Mouse (Mus musculus) midbrain, embryonic 13.5 days (tissue): Measurements from ENCODE around the gene Rftn1. TPM values are rescaled to one million over a fixed set of nuclear protein-coding genes. Genes with fewer than 3 reads are reported as not detected.
A peak's percentile ranks its signal among the peaks of the same experiment; 100 is the strongest.

Experiments used
- ATAC-seq: fragments of 200-750 bp; cut with Nextera tagmentation; 2 replicates; pipeline ENCODE4 v1.8.0; 2017; ENCODE audit warnings: mild to moderate bottlenecking, moderate TSS enrichment, moderate library complexity
- H3K27ac ChIP-seq: fragments of 300-500 bp; sonication (generic); 2 replicates; pipeline ENCODE4 v1.5.1; 2015; ENCODE audit warnings: inconsistent platforms, mild to moderate bottlenecking, moderate library complexity
- H3K27me3 ChIP-seq: fragments of 300-500 bp; sonication (generic); 2 replicates; pipeline ENCODE4 v1.6.1; 2015; ENCODE audit warnings: mild to moderate bottlenecking, inconsistent platforms
- H3K36me3 ChIP-seq: fragments of 300-500 bp; sonication (generic); 2 replicates; pipeline ENCODE4 v1.6.1; 2015; ENCODE audit warnings: mild to moderate bottlenecking, inconsistent platforms
- H3K4me1 ChIP-seq: fragments of 300-500 bp; sonication (generic); replicated peaks from 2 replicates; pipeline ENCODE4 v1.6.1; 2015; ENCODE audit warnings: inconsistent platforms
- H3K4me2 ChIP-seq: fragments of 300-500 bp; sonication (generic); replicated peaks from 2 replicates; pipeline ENCODE4 v1.6.1; 2015; ENCODE audit warnings: moderate library complexity, mild to moderate bottlenecking, inconsistent platforms
- H3K4me3 ChIP-seq: fragments of 300-500 bp; sonication (generic); replicated peaks from 2 replicates; pipeline ENCODE4 v1.5.1; 2015; ENCODE audit warnings: mild to moderate bottlenecking, inconsistent platforms
- H3K9ac ChIP-seq: fragments of 300-500 bp; sonication (generic); replicated peaks from 2 replicates; pipeline ENCODE4 v1.6.1; 2015; ENCODE audit warnings: mild to moderate bottlenecking, inconsistent platforms
- H3K9me3 ChIP-seq: fragments of 300-500 bp; sonication (generic); 2 replicates; pipeline ENCODE4 v1.6.1; 2016; ENCODE audit warnings: mild to moderate bottlenecking, inconsistent platforms
- WGBS: fragments of 180-500 bp; shearing (Covaris S2); methylation state at CpG from one replicate; pipeline ENCODE4 v1.1.7; 2015; 5-methylcytosine and 5-hydroxymethylcytosine counted together
- polyA plus RNA-seq: library from polyadenylated mRNA; unstranded; fragments of >200 nt; fragmentation: Nextera tagmentation; extraction: Ambion mirVana; gene quantifications from 2 replicates; pipeline ENCODE4 v1.2.1, GENCODE M21; 2015

The Rftn1 gene
- polyA plus RNA-seq = 10.9 and 12.2 TPM in 2 replicates

DNA sequence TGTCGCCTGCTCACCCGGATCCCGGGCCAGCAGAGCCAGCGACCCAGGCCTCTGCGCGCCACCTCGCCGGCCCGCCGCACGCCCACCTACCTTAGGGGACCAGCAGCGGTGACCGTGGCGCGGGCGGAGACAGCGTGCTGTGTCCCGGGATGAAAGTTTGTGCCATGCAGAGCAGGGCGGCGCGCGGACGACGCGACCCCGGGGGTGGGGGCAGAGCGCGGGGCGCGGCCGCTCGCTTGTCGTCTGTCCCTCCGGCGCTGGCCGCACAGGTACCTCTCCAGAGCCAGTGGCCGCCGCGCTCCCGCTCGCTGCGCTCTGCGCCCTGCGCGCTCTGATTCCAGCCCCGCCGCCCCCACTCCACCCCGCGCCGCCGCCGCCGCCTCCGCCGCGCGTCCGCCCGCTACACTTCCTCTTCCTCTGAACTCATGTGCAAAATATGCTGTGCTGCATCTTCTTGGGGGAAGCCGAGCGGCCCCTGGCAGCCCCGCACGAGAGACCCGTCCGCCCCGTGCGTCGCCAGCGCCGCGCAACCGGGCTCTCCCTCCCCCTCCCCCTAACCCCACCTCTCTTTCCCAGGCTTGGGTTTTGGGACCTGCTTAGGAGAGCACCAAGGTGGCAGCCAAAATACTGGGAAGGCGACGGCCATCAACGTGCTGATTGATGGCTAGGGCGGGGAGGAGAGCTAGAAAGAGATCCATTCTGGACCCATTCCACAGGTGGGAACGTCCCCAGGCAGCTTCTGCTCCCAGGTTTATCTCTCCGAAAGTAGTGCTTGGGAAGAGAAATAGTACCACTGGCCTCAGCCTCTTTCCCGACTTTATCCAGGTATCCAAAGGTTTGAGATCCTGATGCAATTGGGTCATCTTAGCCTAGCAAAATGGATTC is at the start of gene Rftn1:
Gene Rftn1, minus strand, starts transcription at position 544 of the 885 bp plus-strand sequence.
- no peaks in the 10 kb centered on the region for H3K36me3 ChIP-seq
- no peak within 1 kb of the TSS for H3K27ac ChIP-seq
- H3K4me2 ChIP-seq = peak within 1 kb of the TSS; percentile 100
- peaks cover 51% of the 10 kb centered on the region for H3K27me3 ChIP-seq
- 1% methylated on average over 74 of the region's 79 CpGs for WGBS
- H3K4me1 ChIP-seq = peaks cover 38% of the 10 kb centered on the region
- peak; percentile 55 for ATAC-seq
- no peaks in the 10 kb centered on the region for H3K9me3 ChIP-seq
- H3K9ac ChIP-seq = peak within 1 kb of the TSS; percentile 68
- peak within 1 kb of the TSS; percentile 64 for H3K4me3 ChIP-seq

DNA sequence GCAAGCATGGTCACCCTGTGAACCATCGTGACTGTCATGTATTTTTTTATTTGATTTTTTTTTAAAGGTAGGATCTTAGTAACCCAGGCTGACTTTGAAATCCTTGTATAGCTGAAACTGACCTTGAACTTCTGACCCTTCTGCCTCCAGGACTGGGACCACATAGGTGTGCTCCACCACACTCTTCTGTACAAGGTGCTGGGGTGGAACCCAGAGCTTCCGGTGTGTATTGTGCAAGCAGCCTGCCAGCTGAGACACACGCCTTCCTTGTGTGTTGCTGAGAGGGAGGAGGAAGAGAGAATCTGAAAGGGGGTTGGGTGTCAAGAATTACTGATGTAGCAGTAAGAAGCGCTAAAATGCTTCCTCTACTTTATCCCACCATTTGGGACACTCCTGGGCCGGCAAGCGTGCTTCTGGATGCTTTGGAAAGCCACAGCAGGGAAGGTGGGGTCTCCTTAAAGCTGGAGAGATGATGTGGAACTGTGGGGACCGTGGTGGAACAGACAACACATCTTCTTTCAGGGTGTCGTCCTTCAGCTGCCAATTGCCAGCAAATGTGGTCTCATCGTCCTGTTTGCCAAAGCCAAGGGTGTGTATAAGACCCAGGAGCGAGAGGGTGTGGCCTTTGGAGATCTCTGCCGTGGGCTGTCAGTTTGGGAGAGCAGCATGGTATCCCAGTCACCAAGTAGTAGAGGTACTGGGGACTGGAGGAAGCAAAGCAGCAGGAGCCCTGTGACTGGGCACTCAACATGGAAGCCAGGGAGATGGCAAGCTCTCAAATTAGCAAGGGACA is 47.5 kb upstream of the Rftn1 start:
- Histone ChIP-seq H3K27ac (no peak overlapping the region), H3K4me3 (no peak overlapping the region), H3K9me3 (no peaks in the 10 kb centered on the region), H3K4me2 (no peak overlapping the region), H3K27me3 (peaks cover 15% of the 10 kb centered on the region; the same call in 1 of the 2 replicates), H3K36me3 (no peaks in the 10 kb centered on the region), H3K9ac (no peak overlapping the region), H3K4me1 (peaks cover 19% of the 10 kb centered on the region)
- WGBS = 71% methylated on average over 11 of the region's 11 CpGs
- ATAC-seq = peak; percentile 21

DNA sequence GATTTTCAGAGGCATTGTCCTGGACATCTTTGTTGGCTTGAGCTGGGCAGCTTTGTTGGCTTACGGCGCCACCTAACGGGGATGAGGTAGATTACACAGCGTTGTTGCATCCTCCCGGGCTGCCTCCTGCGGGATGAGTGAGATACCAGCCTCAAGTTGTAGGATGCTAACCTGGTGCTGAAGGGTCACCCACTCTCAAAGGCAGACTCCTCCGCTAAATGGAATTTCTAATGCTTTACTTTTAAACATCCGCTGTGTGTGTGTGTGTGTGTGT is 46.9 kb upstream of the Rftn1 start:
- no peak overlapping the region for H3K9ac ChIP-seq
- no peak overlapping the region for H3K4me3 ChIP-seq
- peaks cover 15% of the 10 kb centered on the region; the same call in 1 of the 2 replicates for H3K27me3 ChIP-seq
- peak overlapping the region; percentile 34 for H3K4me2 ChIP-seq
- WGBS = 4% methylated on average over 8 of the region's 8 CpGs
- peak; percentile 90 for ATAC-seq
- H3K36me3 ChIP-seq = no peaks in the 10 kb centered on the region
- no peaks in the 10 kb centered on the region for H3K9me3 ChIP-seq
- H3K27ac ChIP-seq = peak overlapping the region; percentile 89
- peaks cover 19% of the 10 kb centered on the region for H3K4me1 ChIP-seq

DNA sequence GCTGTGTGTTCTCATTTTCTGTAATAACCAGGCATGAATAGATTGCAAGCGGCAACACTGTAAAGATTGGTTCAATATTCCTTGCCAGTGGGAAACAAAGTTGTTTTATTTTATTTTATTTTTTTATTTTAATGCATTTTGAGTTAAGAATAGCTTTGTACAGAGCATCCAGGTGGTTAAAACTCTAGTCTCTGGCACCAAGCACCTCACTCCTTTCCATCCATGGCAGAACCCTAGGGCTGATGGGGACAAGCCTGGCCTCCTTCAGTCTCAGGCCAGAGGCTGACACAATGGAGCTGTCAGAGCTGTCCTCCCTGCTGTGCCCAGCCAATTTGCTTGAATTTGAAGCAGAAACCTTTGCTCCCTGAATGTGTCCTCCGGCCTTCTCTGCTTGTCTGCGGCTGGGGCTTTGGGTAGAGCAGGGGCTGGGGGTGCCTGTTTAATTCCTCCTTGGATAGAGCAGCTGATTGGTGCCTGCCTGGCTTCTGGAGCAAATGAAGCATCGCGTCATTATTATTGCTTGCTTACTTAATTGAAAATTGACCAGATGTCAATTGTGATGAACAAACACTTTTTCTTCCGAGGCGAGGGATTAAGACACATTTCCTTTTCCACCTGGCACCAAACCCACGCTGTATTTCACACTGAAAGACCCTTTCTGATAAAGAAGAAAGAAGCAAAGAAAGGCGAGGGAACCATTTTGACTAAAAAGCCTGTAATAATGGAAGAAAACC is 46.4 kb upstream of the Rftn1 start:
- peak overlapping the region; percentile 89 for H3K27ac ChIP-seq
- no peaks in the 10 kb centered on the region for H3K9me3 ChIP-seq
- 16% methylated on average over 9 of the region's 9 CpGs for WGBS
- peaks cover 15% of the 10 kb centered on the region; the same call in 1 of the 2 replicates for H3K27me3 ChIP-seq
- H3K36me3 ChIP-seq = no peaks in the 10 kb centered on the region
- peaks cover 19% of the 10 kb centered on the region for H3K4me1 ChIP-seq
- H3K9ac ChIP-seq = peak overlapping the region; percentile 54
- peak; percentile 93 for ATAC-seq
- H3K4me2 ChIP-seq = peak overlapping the region; percentile 34
- no peak overlapping the region for H3K4me3 ChIP-seq

DNA sequence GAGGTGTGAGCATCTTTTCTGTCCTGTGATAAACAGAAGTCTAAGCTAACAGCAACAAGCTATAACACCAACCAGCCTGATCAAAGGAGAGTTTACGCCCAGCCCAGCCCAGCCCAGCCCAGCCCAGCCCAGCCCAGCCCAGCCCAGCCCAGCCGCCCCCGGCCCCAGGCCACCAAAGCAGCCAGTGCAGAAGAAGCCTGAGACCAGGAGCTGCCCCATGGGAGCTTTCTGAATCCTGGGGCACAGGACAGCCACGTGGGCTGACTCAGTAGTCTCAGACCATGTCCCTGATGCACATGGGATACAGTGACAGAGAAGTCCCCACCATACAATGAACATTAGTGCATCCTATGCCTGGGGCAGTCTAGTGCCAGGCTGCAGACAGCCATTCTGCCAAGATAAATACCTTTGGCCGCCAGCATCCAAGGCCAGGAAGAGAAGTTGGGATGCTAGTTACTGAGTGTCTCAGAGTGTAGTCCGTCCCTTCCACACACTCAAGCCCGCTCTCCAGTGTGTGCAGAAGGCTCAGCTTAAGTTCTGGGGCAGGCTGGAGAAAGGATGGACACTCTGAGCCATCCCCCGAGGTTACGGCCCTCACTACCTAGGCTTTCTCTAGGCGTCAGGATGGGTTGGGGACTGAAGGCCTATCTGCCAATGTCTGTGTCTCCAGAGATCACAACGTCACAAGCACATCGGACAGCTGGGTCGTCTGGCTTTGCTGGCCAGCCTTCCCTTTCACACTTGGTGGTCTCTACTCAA is 45.6 kb upstream of the Rftn1 start:
- Histone ChIP-seq H3K4me2 (no peak overlapping the region), H3K36me3 (no peaks in the 10 kb centered on the region), H3K4me3 (no peak overlapping the region), H3K9me3 (no peaks in the 10 kb centered on the region), H3K27me3 (peaks cover 15% of the 10 kb centered on the region; the same call in 1 of the 2 replicates), H3K27ac (peak overlapping the region; percentile 89), H3K4me1 (peaks cover 19% of the 10 kb centered on the region), H3K9ac (no peak overlapping the region)
- peak; percentile 55 for ATAC-seq
- 36% methylated on average over 13 of the region's 13 CpGs for whole genome bisulfite sequencing

DNA sequence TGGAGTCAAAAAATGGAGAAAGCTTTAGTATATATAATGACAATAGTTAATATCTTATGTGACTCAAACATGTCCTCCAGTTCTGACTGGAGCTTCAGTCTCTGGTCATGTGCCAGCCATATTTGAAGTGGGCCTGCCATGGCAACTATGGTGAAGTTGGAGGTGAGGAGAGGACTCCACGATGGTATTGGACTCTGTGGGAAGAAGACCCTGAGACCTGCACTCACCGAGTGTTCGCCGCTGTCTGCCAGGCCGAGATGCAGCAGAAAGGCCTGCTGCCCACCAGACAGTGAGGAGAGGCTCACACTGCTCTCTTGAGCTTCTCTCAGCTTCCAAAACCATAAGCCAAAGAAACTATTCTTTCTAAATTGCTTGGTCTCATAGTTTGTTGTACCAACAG is 43.5 kb upstream of the Rftn1 start:
- 95% methylated on average over 5 of the region's 5 CpGs for WGBS
- Histone ChIP-seq H3K4me2 (no peak overlapping the region), H3K9me3 (no peaks in the 10 kb centered on the region), H3K27me3 (0 out of 2 replicates have a peak, but pooled peaks cover 11% of the 10 kb centered on the region), H3K27ac (no peak overlapping the region), H3K9ac (no peak overlapping the region), H3K36me3 (no peaks in the 10 kb centered on the region), H3K4me1 (peaks cover 19% of the 10 kb centered on the region), H3K4me3 (no peak overlapping the region)
- no peak for ATAC-seq

DNA sequence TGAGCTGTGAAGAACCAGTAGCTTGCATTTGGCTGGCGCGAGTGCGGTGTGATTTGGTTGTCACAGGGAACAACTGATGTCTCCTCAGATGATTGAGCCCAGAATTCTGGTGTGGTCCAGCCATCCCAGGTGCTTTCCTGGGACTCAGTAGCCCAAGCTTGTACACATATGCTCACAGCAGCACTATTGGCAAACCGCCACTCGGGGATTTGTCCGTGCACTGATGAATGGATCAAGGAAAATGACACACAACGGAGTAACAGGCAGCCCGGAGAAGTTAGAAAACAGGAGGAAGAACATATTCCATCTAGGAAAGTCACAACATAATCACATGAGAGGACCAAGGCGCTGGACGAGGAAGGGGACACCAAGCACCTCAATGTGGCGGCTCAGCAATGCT is 42.3 kb upstream of the Rftn1 start:
- no peak for ATAC-seq
- H3K9me3 ChIP-seq = no peaks in the 10 kb centered on the region
- no peak overlapping the region for H3K4me2 ChIP-seq
- peaks cover 19% of the 10 kb centered on the region for H3K4me1 ChIP-seq
- H3K9ac ChIP-seq = no peak overlapping the region
- H3K36me3 ChIP-seq = no peaks in the 10 kb centered on the region
- H3K4me3 ChIP-seq = no peak overlapping the region
- WGBS = 89% methylated on average over 11 of the region's 11 CpGs
- no peak overlapping the region for H3K27ac ChIP-seq
- H3K27me3 ChIP-seq = 0 out of 2 replicates have a peak, but pooled peaks cover under 1% of the 10 kb centered on the region

DNA sequence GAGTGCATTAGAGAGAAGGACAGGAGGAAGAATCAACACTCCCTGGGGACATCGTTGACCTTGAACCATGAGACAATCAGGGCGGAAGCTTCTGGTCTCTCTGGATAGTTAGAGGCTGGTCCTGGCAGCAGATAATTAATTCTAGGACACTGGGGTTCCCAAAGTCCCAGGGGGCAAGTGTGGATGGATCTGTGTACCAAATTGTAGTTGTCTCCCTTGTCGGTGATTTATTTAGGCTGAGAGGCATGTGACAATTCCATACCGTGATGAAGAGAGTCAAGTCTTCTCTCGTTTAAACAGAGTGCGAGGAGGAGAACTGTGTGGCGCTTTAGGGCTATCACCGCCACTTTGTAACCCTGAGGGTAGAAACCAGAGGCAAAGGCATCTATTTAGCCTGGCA is 40.7 kb upstream of the Rftn1 start:
- Histone ChIP-seq H3K27me3 (no peaks in the 10 kb centered on the region), H3K27ac (no peak overlapping the region), H3K4me1 (peaks cover 6% of the 10 kb centered on the region), H3K4me2 (no peak overlapping the region), H3K9ac (no peak overlapping the region), H3K9me3 (no peaks in the 10 kb centered on the region), H3K4me3 (no peak overlapping the region), H3K36me3 (no peaks in the 10 kb centered on the region)
- ATAC-seq = no peak
- 82% methylated on average over 8 of the region's 8 CpGs for WGBS

DNA sequence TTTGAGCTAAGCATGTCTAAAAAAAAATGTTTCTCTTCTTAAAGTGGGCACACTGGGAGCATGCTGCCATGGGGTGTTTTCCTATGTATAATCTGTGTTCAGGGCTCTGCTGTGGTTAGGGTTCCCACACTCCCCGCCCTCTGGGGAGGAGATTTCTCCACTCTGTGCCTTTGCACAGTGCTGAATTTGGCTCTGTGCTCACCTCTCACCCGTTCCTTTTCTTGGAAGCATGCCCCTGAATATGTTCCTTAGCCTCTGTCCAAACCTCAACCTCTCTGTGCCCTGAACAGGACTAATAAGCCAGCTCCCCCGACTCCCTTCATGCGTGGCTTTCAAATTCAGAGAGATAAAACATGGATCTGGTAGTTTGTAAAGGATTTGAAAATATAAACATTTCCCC is 39.1 kb upstream of the Rftn1 start:
- Histone ChIP-seq H3K36me3 (no peaks in the 10 kb centered on the region), H3K4me2 (no peak overlapping the region), H3K27me3 (no peaks in the 10 kb centered on the region), H3K27ac (no peak overlapping the region), H3K9me3 (no peaks in the 10 kb centered on the region), H3K4me3 (no peak overlapping the region), H3K4me1 (no peaks in the 10 kb centered on the region), H3K9ac (no peak overlapping the region)
- no peak for ATAC-seq
- WGBS = 88% methylated on average over 4 of the region's 4 CpGs

DNA sequence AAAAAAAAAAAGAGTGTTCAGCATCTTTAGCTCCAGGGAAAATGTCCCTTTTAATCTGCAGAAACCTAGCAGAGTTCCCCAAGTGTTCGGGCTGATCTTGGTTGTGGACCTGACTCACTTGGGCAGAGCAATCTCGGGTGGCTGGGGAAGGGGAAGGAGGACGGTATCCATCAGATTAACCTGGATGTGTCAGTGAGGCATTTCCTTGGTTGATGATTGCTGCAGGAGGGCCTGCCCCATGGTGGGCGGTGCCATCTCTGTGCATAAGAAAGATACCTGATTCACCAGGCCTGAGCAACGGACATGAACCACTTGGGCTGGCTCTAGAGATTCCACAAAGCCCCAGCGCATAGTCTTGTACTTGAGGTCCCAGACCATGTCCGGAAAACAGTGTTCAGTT is 36.9 kb upstream of the Rftn1 start:
- no peak overlapping the region for H3K9ac ChIP-seq
- no peaks in the 10 kb centered on the region for H3K4me1 ChIP-seq
- H3K4me3 ChIP-seq = no peak overlapping the region
- no peak for ATAC-seq
- H3K36me3 ChIP-seq = no peaks in the 10 kb centered on the region
- no peaks in the 10 kb centered on the region for H3K27me3 ChIP-seq
- H3K9me3 ChIP-seq = no peaks in the 10 kb centered on the region
- no peak overlapping the region for H3K27ac ChIP-seq
- H3K4me2 ChIP-seq = no peak overlapping the region
- 82% methylated on average over 7 of the region's 7 CpGs for WGBS

DNA sequence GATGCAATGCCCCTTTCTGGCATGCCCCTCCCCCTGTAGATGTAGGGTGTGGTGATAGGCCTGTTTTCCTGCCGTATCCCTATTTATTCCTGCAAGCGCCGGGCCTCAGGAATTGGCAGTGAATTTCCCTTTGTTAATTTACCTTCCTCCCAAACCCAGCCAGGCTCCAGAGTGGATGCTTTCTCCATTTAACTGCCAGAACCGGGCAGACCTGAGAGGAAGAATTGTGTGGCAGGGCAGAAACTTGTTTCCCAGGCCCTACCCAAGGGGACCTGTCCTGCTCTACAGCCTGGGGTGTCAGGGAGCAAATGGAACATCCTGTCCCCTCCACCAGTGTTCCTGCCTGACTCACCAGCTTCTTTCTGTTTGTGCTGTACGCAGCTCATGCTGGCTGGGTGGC is 34.2 kb upstream of the Rftn1 start:
- no peak overlapping the region for H3K9ac ChIP-seq
- H3K27ac ChIP-seq = no peak overlapping the region
- H3K4me2 ChIP-seq = no peak overlapping the region
- WGBS = 78% methylated on average over 5 of the region's 5 CpGs
- H3K36me3 ChIP-seq = no peaks in the 10 kb centered on the region
- no peaks in the 10 kb centered on the region for H3K4me1 ChIP-seq
- H3K9me3 ChIP-seq = no peaks in the 10 kb centered on the region
- no peaks in the 10 kb centered on the region for H3K27me3 ChIP-seq
- no peak for ATAC-seq
- H3K4me3 ChIP-seq = no peak overlapping the region
